Mouse (Mus musculus): ENCODE data around the gene Chrnb2. TPM values are rescaled to one million over a fixed set of nuclear protein-coding genes. Genes with fewer than 3 reads are reported as not detected.

The Chrnb2 gene
- polyA plus RNA-seq, 1 experiment from 2014 or later: 1.1 TPM

DNA sequence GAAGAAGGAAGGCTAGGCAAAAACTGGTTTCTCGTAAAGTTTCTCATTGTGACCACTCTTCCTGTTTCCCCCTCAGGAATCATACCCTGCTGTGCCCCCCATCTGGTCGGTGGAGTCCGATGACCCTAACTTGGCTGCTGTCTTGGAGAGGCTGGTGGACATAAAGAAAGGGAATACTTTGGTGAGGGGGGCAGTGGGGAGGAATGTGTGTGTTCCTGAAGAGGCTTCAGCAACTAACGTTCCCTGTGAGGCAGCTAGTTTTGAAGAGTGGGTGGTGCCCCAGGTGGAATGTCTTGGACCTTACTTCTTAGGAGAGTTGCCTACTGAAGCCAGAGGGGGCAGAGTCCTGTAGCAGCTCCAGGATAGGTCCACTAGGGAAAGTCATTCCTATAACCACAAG, 11.6 kb upstream of the Chrnb2 start:
- WGBS: 87% methylated on average over 4 of the region's 4 CpGs
- Histone ChIP-seq H3K27ac (no peak overlapping the region), H3K27me3 (no peaks in the 10 kb centered on the region), H3K4me3 (no peak overlapping the region), H3K36me3 (peaks cover 50% of the 10 kb centered on the region), H3K9me3 (no peaks in the 10 kb centered on the region), H3K4me1 (peaks cover 27% of the 10 kb centered on the region), H3K4me2 (no peak overlapping the region), H3K9ac (no peak overlapping the region)
- ATAC-seq (ENCODE audit: insufficient number of reproducible peaks, insufficient read depth, low FRiP score, low TSS enrichment, low read depth): no peak

DNA sequence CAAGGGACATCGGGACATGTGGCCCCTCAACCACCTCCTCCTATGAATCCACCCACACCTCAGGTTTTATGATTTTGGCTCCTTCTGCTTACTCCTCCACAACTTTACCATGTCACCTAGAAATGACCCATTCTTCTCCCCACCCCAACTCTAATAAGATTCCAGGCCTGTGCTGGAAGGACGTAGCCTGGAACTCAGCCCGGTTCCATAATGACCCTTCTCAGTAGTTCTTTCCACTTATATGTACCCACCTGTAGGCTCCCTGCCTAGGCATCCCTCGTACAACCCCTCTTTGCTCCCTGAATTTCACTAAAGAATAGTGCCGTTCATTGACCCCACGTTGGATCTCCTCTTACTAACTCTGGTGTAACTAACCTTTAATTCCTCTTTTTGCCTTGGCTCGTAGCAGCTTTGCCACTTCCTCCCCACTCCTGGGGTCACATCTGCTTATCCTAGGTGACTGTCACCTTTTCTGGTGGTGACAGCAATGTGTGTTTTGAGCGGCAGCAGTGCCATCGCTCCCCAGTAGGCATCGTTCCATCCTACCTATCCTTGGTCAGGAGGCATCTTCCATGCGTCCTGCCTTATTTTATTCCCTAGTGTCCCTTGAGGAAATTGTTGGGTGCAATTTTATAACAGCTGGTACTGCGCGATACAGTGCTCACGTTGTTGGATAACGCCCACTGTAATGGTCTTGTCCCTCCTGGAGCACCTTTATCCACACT, 10.0 kb upstream of the Chrnb2 start:
- Histone ChIP-seq H3K27me3 (no peaks in the 10 kb centered on the region), H3K9ac (peak overlapping the region; percentile 99), H3K9me3 (no peaks in the 10 kb centered on the region), H3K27ac (peak overlapping the region; percentile 95), H3K4me1 (peaks cover 27% of the 10 kb centered on the region), H3K4me2 (peak overlapping the region; percentile 90), H3K36me3 (peaks cover 34% of the 10 kb centered on the region), H3K4me3 (peak overlapping the region; percentile 98)
- no peak for ATAC-seq (ENCODE audit: insufficient number of reproducible peaks, insufficient read depth, low FRiP score, low TSS enrichment, low read depth)
- 44% methylated on average over 15 of the region's 15 CpGs for WGBS

DNA sequence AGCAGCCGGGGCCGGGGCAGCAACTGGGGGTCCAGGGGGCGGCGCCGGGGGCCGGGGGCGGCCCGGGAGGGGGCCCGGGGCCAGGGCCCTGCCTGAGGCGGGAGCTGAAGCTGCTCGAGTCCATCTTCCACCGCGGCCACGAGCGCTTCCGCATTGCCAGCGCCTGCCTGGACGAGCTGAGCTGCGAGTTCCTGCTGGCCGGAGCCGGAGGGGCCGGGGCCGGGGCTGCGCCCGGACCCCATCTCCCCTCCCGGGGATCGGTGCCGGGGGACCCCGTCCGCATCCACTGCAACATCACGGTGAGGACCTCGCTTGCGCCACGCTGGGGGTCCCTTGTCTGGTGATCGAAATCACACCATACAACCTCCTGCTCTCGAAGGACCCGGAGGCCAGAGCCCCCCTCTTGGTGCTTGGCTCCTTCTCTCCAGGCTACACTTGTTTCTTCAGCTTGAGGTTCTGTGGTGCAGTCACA, 9.3 kb upstream of the Chrnb2 start:
- WGBS: 1% methylated on average over 20 of the region's 37 CpGs
- ATAC-seq (ENCODE audit: insufficient number of reproducible peaks, insufficient read depth, low FRiP score, low TSS enrichment, low read depth): peak; percentile 7; the same call in 1 of the 2 replicates
- peaks cover 27% of the 10 kb centered on the region for H3K36me3 ChIP-seq
- H3K4me2 ChIP-seq: peak overlapping the region; percentile 90
- peak overlapping the region; percentile 98 for H3K4me3 ChIP-seq
- no peaks in the 10 kb centered on the region for H3K9me3 ChIP-seq
- H3K9ac ChIP-seq: peak overlapping the region; percentile 99
- no peaks in the 10 kb centered on the region for H3K27me3 ChIP-seq
- peak overlapping the region; percentile 95 for H3K27ac ChIP-seq
- H3K4me1 ChIP-seq: peaks cover 27% of the 10 kb centered on the region

DNA sequence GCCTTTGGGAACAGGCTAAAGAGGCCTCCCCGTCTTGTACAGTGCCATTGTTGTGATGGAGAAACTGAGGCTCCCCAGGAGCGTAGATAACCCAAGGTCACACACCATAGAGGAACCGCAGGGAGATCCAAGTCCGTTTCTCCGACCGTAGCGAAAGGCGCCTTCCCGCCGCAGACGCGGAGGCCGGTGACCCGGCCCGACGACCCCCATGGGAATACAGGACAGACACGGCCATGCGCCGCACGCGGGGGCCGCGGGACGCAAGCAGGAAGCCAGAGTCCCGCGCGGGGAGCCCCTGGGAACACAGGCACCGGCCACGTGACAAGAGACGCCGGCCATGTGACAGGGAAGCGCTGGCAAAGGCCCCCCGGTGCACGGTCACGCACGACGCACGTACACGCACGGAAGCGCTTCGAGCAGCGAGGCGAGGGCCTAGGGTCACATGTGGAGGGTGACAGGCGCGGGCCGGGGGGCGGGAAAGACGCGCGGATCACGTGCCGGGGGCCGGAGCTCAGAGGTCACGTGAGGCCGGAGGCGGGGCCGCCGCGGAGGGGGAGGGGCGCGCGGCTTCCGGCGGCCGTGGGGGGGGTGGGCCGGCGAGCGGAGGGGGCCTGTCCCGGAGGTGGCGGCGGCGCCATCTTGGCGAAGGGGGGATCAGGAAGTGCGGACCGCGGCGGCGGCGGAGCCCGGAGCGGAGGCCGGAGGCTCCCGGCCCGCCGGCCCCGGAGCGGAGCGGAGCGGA, 8.7 kb upstream of the Chrnb2 start, which contains the start of gene Ube2q1:
Gene Ube2q1, plus strand, starts transcription at position 649 of the 742 bp plus-strand sequence.
- H3K36me3 ChIP-seq: peaks cover 22% of the 10 kb centered on the region
- no peaks in the 10 kb centered on the region for H3K9me3 ChIP-seq
- H3K4me3 ChIP-seq: peak within 1 kb of the TSS; percentile 98
- peak within 1 kb of the TSS; percentile 90 for H3K4me2 ChIP-seq
- H3K4me1 ChIP-seq: peaks cover 27% of the 10 kb centered on the region
- H3K9ac ChIP-seq: peak within 1 kb of the TSS; percentile 99
- no peaks in the 10 kb centered on the region for H3K27me3 ChIP-seq
- peak; percentile 93 for ATAC-seq (ENCODE audit: insufficient number of reproducible peaks, insufficient read depth, low FRiP score, low TSS enrichment, low read depth)
- H3K27ac ChIP-seq: peak within 1 kb of the TSS; percentile 95
- WGBS: under 1% methylated on average over 72 of the region's 90 CpGs

DNA sequence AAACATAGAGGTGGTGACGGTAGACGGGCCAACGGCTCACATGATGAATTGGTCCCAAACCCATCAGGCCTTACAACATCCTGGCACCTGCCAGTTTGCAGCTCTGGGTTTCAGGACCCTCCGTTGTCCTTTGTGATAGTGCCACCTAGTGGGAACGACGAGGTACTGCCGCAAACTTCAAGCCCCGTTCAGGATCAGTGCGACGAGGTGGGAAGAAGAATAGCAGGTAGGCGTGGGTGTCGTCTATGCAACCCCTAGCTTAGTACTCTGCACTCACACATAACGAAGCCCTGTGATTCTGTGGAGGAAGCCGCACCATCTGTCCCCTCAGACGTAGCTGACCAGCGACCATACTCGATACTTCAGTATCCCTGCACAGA, 8.1 kb upstream of the Chrnb2 start:
- peak overlapping the region; percentile 99 for H3K9ac ChIP-seq
- 2% methylated on average over 17 of the region's 17 CpGs for WGBS
- ATAC-seq (ENCODE audit: insufficient number of reproducible peaks, insufficient read depth, low FRiP score, low TSS enrichment, low read depth): peak; percentile 44; the same call in 1 of the 2 replicates
- no peaks in the 10 kb centered on the region for H3K9me3 ChIP-seq
- H3K4me3 ChIP-seq: peak overlapping the region; percentile 98
- peak overlapping the region; percentile 90 for H3K4me2 ChIP-seq
- peaks cover 27% of the 10 kb centered on the region for H3K4me1 ChIP-seq
- no peaks in the 10 kb centered on the region for H3K27me3 ChIP-seq
- H3K36me3 ChIP-seq: peaks cover 18% of the 10 kb centered on the region
- peak overlapping the region; percentile 95 for H3K27ac ChIP-seq

DNA sequence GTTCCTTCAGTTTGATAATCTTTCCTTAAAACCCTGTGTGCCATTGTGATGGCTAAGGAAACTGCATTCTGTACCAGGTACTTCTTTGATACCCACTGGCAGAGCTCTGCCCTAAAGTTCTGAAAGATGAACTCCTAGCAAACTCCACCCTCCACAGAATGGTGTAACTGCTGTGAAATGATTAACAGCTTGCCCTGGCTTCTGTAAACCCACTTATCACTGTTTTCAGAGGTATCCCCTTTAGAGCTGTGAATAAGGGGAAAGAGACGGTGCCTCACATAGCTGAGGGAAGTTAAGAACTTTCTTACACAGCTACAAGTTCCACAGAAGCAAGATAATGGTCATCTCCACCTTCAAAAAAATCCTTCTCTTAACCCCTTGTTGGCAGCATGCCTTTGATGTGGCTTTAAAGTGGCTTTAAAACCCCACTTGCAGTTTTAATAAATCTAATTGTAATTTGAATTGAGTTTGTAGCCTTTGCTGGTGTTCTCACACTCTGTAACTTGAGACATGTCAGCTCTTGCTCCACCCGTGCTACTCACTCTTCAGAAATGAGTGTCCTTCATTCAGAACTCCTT, 6.1 kb upstream of the Chrnb2 start:
- WGBS: 45% methylated on average over 2 of the region's 2 CpGs
- Histone ChIP-seq H3K27me3 (no peaks in the 10 kb centered on the region), H3K9me3 (no peaks in the 10 kb centered on the region), H3K4me1 (peaks cover 24% of the 10 kb centered on the region), H3K9ac (no peak overlapping the region), H3K4me3 (no peak overlapping the region), H3K27ac (no peak overlapping the region), H3K36me3 (no peaks in the 10 kb centered on the region), H3K4me2 (no peak overlapping the region)
- no peak for ATAC-seq (ENCODE audit: insufficient number of reproducible peaks, insufficient read depth, low FRiP score, low TSS enrichment, low read depth)

DNA sequence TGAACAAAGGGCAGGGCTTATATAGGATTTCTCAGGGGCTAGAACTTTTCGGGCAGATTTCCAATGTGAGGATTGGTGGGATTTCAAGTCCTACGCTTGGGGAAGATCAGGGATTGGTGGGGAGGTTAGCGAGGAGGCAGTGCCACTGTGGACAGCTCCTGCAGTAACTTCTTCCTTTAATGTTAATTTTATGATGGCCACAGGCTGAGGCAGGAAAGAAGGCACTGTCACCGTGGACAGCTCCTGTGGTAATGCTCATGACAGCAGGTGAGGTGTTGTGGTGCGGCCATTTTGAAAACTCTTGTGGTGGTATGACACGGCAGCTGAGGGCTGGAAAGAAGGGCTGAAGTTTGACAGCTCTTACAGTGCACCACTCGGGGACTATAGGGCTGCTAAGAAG, 5.2 kb upstream of the Chrnb2 start:
- no peak overlapping the region for H3K27ac ChIP-seq
- H3K4me2 ChIP-seq: no peak overlapping the region
- H3K9ac ChIP-seq: no peak overlapping the region
- no peak for ATAC-seq (ENCODE audit: insufficient number of reproducible peaks, insufficient read depth, low FRiP score, low TSS enrichment, low read depth)
- peaks cover 16% of the 10 kb centered on the region for H3K4me1 ChIP-seq
- no peaks in the 10 kb centered on the region for H3K36me3 ChIP-seq
- H3K4me3 ChIP-seq: no peak overlapping the region
- no peaks in the 10 kb centered on the region for H3K9me3 ChIP-seq
- WGBS: 68% methylated on average over 7 of the region's 7 CpGs
- H3K27me3 ChIP-seq: peaks cover 5% of the 10 kb centered on the region

DNA sequence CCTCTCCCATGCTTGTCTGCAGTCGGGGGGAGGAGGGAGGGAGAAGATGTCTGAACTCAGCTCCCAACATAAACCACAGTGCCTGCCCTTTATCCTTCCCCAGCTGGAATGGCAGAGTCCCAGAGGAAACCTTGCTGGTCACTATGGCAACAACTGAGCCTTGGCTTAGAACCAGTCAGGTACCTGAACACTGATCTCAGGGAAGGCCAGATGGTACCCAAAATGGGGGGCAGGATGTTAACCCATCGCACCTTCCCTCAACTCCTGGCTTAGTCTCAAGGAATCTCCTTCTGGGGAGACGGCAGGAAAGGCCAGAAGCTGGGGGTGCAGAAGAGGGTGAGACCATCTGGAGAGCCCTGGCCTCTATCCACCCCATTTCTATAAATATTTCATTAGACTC, 4.6 kb downstream of the Chrnb2 start:
- Histone ChIP-seq H3K9ac (no peak overlapping the region), H3K36me3 (no peaks in the 10 kb centered on the region), H3K27me3 (peaks cover 13% of the 10 kb centered on the region), H3K27ac (no peak overlapping the region), H3K4me2 (no peak overlapping the region), H3K9me3 (no peaks in the 10 kb centered on the region), H3K4me1 (peaks cover 10% of the 10 kb centered on the region), H3K4me3 (no peak overlapping the region)
- no peak for ATAC-seq (ENCODE audit: insufficient number of reproducible peaks, insufficient read depth, low FRiP score, low TSS enrichment, low read depth)
- 64% methylated on average over 3 of the region's 3 CpGs for WGBS

DNA sequence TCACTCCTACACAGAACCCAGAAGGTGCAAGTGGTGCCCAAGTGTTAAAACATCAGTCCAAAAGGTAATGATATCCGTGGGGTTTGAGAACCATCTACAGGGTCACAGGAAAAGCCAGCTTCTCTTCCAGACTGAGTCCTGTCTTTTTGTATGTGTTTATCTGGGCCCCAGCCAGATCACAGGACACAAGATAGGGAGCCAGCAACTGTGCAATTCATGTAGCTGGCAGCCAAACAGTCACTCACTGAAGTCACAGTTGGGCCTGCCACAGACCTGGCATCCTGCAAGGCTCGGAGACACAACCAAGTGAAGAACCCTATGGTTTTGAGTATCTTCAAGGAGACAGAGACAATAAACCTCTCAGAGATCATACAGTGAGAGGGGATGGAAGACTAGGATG, 6.6 kb downstream of the Chrnb2 start:
- Histone ChIP-seq H3K4me1 (no peaks in the 10 kb centered on the region), H3K9me3 (no peaks in the 10 kb centered on the region), H3K4me3 (no peak overlapping the region), H3K36me3 (0 out of 2 replicates have a peak, but pooled peaks cover under 1% of the 10 kb centered on the region), H3K9ac (no peak overlapping the region), H3K27ac (no peak overlapping the region), H3K4me2 (no peak overlapping the region), H3K27me3 (0 out of 2 replicates have a peak, but pooled peaks cover 2% of the 10 kb centered on the region)
- WGBS: 82% methylated on average over 2 of the region's 2 CpGs
- no peak for ATAC-seq (ENCODE audit: insufficient number of reproducible peaks, insufficient read depth, low FRiP score, low TSS enrichment, low read depth)

DNA sequence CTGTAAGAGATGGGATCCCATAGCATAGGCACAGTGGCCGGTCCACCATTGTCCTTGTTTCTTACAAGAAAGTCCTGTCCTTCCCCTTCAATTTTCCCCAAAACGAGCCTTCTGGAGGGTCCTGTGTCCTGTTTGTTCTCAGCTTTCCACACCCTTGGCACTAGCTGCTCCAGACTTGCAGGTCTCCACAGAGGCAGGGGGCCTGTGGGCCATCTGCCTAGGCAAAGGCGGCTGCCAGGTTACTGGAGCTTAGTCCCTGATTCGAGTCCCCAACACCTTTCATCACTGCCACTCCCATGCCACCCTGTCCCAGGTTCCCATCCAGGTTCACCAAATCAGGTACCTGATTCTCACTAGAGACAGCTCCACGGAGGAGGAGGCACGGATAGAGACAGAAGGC, 9.1 kb downstream of the Chrnb2 start:
- Histone ChIP-seq H3K27me3 (0 out of 2 replicates have a peak, but pooled peaks cover 2% of the 10 kb centered on the region), H3K4me3 (no peak overlapping the region), H3K36me3 (peaks cover 26% of the 10 kb centered on the region), H3K4me1 (no peaks in the 10 kb centered on the region), H3K9ac (no peak overlapping the region), H3K27ac (no peak overlapping the region), H3K9me3 (no peaks in the 10 kb centered on the region), H3K4me2 (no peak overlapping the region)
- 67% methylated on average over 6 of the region's 6 CpGs for WGBS
- no peak for ATAC-seq (ENCODE audit: insufficient number of reproducible peaks, insufficient read depth, low FRiP score, low TSS enrichment, low read depth)

DNA sequence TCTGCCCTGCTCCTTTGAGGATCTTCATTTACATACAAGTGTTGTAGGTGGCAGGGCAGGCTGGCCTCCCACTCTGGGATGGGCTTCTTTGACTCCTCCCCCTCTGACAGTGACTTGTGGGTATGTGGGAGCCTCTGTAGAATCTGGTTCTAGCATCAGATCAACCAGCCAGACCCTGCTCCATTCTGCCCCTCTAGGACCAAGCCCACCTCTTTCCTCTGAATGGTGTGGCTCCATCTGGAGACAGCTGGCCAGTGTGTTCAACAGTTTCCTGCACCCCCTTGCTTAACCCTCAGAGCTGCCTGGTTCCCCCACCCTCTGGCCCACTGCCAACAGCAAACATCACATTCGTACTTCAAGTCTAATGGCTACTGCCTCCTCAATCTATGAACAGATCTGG, 12.1 kb downstream of the Chrnb2 start:
- no peak overlapping the region for H3K27ac ChIP-seq
- H3K9ac ChIP-seq: no peak overlapping the region
- H3K9me3 ChIP-seq: no peaks in the 10 kb centered on the region
- no peak overlapping the region for H3K4me3 ChIP-seq
- H3K36me3 ChIP-seq: peaks cover 53% of the 10 kb centered on the region
- no peaks in the 10 kb centered on the region for H3K4me1 ChIP-seq
- 61% methylated on average over 1 of the region's 1 CpGs for WGBS
- no peak for ATAC-seq (ENCODE audit: insufficient number of reproducible peaks, insufficient read depth, low FRiP score, low TSS enrichment, low read depth)
- no peak overlapping the region for H3K4me2 ChIP-seq
- H3K27me3 ChIP-seq: no peaks in the 10 kb centered on the region

Data from embryonic facial prominence, embryonic 13.5 days (tissue).